Mouse (Mus musculus): Measurements from ENCODE around the gene Fgf2. TPM values are rescaled to one million over a fixed set of nuclear protein-coding genes. Genes with fewer than 3 reads are reported as not detected.

Fgf2 gene
- polyA plus RNA-seq, 1 experiment: 0.88 TPM

- no peak for DNase-seq (ENCODE audit: low read depth)
- TF ChIP-seq POLR2A (IDR thresholded peaks at IDR 0.05; ENCODE audit: borderline replicate concordance, extremely low read depth, insufficient read depth, insufficient read length, poor library complexity, severe bottlenecking) (no peak), CTCF (IDR thresholded peaks at IDR 0.05; ENCODE audit: borderline replicate concordance, extremely low read depth, insufficient read depth, insufficient read length) (no peak)
Observed at GRCm38 (mm10) chr3:37326627-37327026, 21.5 kb upstream of the Fgf2 start.

DNA sequence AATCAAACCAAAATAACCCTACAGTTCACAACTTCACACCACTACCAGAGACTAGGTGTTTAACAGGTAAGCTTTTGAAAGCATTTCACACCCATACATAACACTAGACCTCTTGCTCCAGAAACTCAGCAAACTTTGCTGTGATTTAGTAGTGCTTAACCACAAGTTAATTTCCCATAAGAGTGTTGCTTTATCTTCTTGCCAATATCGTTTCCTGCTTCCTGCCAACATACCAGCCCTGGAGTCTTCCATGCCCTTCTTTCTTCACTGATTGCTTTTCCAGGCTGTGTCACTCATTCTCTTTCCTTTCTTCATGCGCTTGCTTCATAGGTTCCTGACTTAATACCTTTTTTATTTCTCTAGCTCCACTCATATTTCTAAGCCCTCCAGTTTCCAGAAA is 19.7 kb upstream of the Fgf2 start:
- TF ChIP-seq CTCF (IDR thresholded peaks at IDR 0.05; ENCODE audit: borderline replicate concordance, extremely low read depth, insufficient read depth, insufficient read length) (no peak), POLR2A (IDR thresholded peaks at IDR 0.05; ENCODE audit: borderline replicate concordance, extremely low read depth, insufficient read depth, insufficient read length, poor library complexity, severe bottlenecking) (no peak)
- DNase-seq (ENCODE audit: low read depth): no peak

DNA sequence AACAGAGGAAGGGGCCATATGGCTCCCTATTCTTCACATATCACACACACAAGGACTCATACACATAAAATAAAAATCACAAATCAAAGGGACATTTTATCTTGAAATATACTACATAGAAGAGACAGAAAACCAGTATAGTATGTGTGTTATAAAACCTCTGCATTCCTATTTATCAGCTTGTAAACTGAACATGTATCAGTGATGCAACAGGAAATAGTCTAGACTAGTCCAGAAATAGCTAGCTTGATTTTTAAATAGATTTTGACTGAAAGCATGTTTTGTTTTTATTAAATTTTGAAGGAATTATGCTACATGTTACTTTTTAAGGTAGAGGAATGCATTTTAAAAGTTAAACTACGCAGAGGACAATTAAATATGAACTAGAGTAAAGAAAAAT is 18.2 kb upstream of the Fgf2 start:
- TF ChIP-seq CTCF (IDR thresholded peaks at IDR 0.05; ENCODE audit: borderline replicate concordance, extremely low read depth, insufficient read depth, insufficient read length) (no peak), POLR2A (IDR thresholded peaks at IDR 0.05; ENCODE audit: borderline replicate concordance, extremely low read depth, insufficient read depth, insufficient read length, poor library complexity, severe bottlenecking) (no peak)
- no peak for DNase-seq (ENCODE audit: low read depth)

GRCm38 (mm10) chr3:37331999-37332449 is 16.1 kb upstream of the Fgf2 start:
- TF ChIP-seq CTCF (IDR thresholded peaks at IDR 0.05; ENCODE audit: borderline replicate concordance, extremely low read depth, insufficient read depth, insufficient read length) (no peak), POLR2A (IDR thresholded peaks at IDR 0.05; ENCODE audit: borderline replicate concordance, extremely low read depth, insufficient read depth, insufficient read length, poor library complexity, severe bottlenecking) (no peak)
- DNase-seq (ENCODE audit: low read depth): no peak

DNA sequence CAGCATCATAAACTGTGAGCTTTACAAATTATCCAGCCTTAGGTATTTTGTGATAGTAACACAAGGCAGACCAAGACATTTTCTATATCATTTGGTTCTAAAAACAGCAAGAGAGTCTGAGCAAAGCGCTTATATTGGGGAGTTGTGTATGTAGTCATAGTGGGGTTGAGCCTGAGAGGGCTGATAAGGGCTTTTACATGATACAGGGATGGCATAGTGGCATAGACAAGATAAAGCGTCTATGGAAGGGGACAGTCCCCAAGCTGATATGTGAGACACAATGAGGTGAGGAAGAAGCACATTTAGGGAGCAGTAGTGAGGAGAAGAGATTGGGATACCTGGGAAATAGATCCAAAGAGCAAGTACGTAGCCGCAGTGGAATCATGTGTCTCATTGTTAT is 14.1 kb upstream of the Fgf2 start:
- TF ChIP-seq CTCF (IDR thresholded peaks at IDR 0.05; ENCODE audit: borderline replicate concordance, extremely low read depth, insufficient read depth, insufficient read length): no peak
- no peak for TF ChIP-seq POLR2A (IDR thresholded peaks at IDR 0.05; ENCODE audit: borderline replicate concordance, extremely low read depth, insufficient read depth, insufficient read length, poor library complexity, severe bottlenecking)
- no peak for DNase-seq (ENCODE audit: low read depth)

- peak; percentile 30 for DNase-seq (ENCODE audit: low read depth)
Observed at GRCm38 (mm10) chr3:37341110-37341509, 7.0 kb upstream of the Fgf2 start.

DNA sequence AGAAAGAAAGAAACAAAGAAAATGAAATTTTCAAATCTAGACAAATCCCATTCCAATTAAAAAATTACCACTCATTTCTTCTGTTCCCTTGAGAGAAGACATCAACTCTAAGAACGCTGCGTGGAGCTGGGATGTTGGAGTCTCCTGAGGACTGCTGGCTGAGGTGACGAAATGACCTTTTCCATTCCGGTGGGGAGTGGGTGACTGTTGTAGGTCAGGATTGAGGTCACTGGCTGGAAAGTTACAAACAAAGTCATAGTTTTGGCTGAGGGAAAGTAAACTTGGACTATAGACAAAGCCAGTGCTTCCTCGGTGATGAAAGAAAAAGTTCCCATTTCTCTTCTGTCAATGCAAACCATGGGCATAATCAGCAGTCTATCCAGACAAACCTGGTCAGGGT is 5.3 kb upstream of the Fgf2 start:
- no peak for DNase-seq (ENCODE audit: low read depth)
- TF ChIP-seq CTCF (IDR thresholded peaks at IDR 0.05; ENCODE audit: borderline replicate concordance, extremely low read depth, insufficient read depth, insufficient read length) (no peak), POLR2A (IDR thresholded peaks at IDR 0.05; ENCODE audit: borderline replicate concordance, extremely low read depth, insufficient read depth, insufficient read length, poor library complexity, severe bottlenecking) (no peak)

More at GRCm38 (mm10) chr3:37341110-37341509, 7.0 kb upstream of the Fgf2 start:
- TF ChIP-seq POLR2A (IDR thresholded peaks at IDR 0.05; ENCODE audit: borderline replicate concordance, extremely low read depth, insufficient read depth, insufficient read length, poor library complexity, severe bottlenecking): no peak
- peak; percentile 35; the same call in 1 of the 2 replicates for TF ChIP-seq CTCF (IDR thresholded peaks at IDR 0.05; ENCODE audit: borderline replicate concordance, extremely low read depth, insufficient read depth, insufficient read length)

DNA sequence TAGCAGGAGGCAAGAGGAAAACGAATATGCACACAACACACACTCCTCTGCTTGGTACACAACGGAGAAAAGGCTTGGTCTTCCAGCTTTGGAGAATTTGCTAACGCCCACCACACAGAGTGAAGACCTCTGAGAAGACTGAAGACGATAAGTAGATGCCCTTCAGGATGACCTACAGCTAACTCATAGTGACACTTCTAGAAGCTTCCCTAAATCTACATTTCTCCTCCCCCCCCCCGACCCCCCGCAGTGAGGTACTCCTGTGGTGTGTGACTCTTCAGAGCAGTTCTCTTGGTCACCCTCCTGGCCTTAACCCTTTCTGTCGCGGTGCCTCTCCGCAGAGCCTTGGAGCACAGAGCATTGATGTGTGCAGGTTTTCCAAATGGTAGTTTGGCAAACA is 475 bp upstream of the Fgf2 start:
- no peak for DNase-seq (ENCODE audit: low read depth)
- TF ChIP-seq POLR2A (IDR thresholded peaks at IDR 0.05; ENCODE audit: borderline replicate concordance, extremely low read depth, insufficient read depth, insufficient read length, poor library complexity, severe bottlenecking) (no peak), CTCF (IDR thresholded peaks at IDR 0.05; ENCODE audit: borderline replicate concordance, extremely low read depth, insufficient read depth, insufficient read length) (no peak)

DNA sequence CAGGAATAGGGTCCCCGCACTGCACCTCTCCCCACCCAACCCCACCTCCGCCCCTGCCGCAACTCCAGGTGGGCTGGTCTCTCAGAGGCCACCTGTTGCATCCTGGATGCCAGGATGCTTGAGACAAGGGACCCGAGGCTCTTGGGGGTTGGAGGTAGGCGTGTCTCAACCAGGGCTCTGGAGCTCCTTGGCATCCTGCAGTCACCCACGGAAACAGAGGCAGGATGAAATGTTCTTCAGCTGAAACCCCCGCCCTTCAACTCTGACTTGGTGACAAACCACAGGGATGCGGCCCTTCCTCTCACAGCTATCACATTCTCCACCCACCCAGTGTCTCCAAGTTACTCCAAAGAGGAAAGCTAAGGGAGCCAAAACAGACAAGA is 1.0 kb downstream of the Fgf2 start:
- TF ChIP-seq CTCF (IDR thresholded peaks at IDR 0.05; ENCODE audit: borderline replicate concordance, extremely low read depth, insufficient read depth, insufficient read length) (no peak), POLR2A (IDR thresholded peaks at IDR 0.05; ENCODE audit: borderline replicate concordance, extremely low read depth, insufficient read depth, insufficient read length, poor library complexity, severe bottlenecking) (no peak)
- DNase-seq (ENCODE audit: low read depth): peak; percentile 17

- no peak for DNase-seq (ENCODE audit: low read depth)
- TF ChIP-seq POLR2A (IDR thresholded peaks at IDR 0.05; ENCODE audit: borderline replicate concordance, extremely low read depth, insufficient read depth, insufficient read length, poor library complexity, severe bottlenecking) (no peak), CTCF (IDR thresholded peaks at IDR 0.05; ENCODE audit: borderline replicate concordance, extremely low read depth, insufficient read depth, insufficient read length) (no peak)
Observed at GRCm38 (mm10) chr3:37350386-37350785, 2.2 kb downstream of the Fgf2 start.

DNA sequence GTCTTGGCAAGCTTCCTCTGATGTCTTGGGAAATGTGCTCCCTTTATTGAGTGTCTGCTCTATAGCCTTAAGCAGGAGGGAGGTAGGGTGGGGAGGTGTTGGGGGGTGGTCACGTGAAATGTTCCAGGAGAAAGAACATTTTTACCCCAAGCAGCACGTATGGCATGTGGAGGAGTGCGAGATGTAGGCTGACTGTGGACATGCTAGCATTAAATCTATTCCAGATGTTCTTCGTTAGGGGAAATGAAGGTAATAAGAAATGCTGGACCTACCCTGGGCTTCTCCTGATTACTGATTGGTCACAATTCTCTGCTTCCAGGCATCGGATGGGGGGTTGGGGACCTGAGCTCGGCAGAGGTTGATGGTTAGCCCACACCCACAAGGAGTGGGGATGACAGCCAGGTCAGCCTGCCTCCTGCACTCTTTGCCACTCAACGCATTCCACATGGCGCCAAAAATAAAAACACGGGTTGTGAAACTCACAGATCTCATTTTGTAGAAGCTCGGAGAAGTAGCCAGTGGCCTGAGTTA is 5.9 kb downstream of the Fgf2 start:
- TF ChIP-seq CTCF (IDR thresholded peaks at IDR 0.05; ENCODE audit: borderline replicate concordance, extremely low read depth, insufficient read depth, insufficient read length) (no peak), POLR2A (IDR thresholded peaks at IDR 0.05; ENCODE audit: borderline replicate concordance, extremely low read depth, insufficient read depth, insufficient read length, poor library complexity, severe bottlenecking) (no peak)
- DNase-seq (ENCODE audit: low read depth): no peak

- TF ChIP-seq CTCF (IDR thresholded peaks at IDR 0.05; ENCODE audit: borderline replicate concordance, extremely low read depth, insufficient read depth, insufficient read length) (no peak), POLR2A (IDR thresholded peaks at IDR 0.05; ENCODE audit: borderline replicate concordance, extremely low read depth, insufficient read depth, insufficient read length, poor library complexity, severe bottlenecking) (no peak)
- no peak for DNase-seq (ENCODE audit: low read depth)
Observed at GRCm38 (mm10) chr3:37354737-37355136, 6.6 kb downstream of the Fgf2 start.

All from brain, embryonic 14.5 days (tissue).